Mouse (Mus musculus) megakaryocyte, embryonic 14.5 days (primary cell): ENCODE data around the gene Cit. TPM values are rescaled to one million over a fixed set of nuclear protein-coding genes. Genes with fewer than 3 reads are reported as not detected.

Experiments used
- H3K27me3 ChIP-seq: replicated peaks from 2 replicates; pipeline ENCODE3; 2012; ENCODE audit warnings: inconsistent platforms
- H3K36me3 ChIP-seq: replicated peaks from 2 replicates; pipeline ENCODE3; 2012; ENCODE audit warnings: low read length, inconsistent platforms, mixed read lengths
- H3K4me1 ChIP-seq: 2 replicates; pipeline ENCODE4 v1.6.1; 2012; ENCODE audit warnings: inconsistent platforms
- H3K4me3 ChIP-seq: replicated peaks from 2 replicates; pipeline ENCODE3; 2012; ENCODE audit warnings: moderate library complexity, mild to moderate bottlenecking, inconsistent platforms
- H3K9me3 ChIP-seq: 2 replicates; pipeline ENCODE4 v1.6.1; 2012; ENCODE audit warnings: inconsistent platforms
- FLI1 ChIP-seq: IDR thresholded peaks from 2 replicates; pipeline ENCODE4 v1.6.1; 2012; ENCODE audit warnings: low read length, inconsistent platforms, mixed read lengths
- GATA1 ChIP-seq: IDR thresholded peaks from 3 replicates; pipeline ENCODE4 v1.6.1; 2012; ENCODE audit warnings: mixed read lengths, low read length, inconsistent platforms, borderline replicate concordance
- polyA plus RNA-seq: library from polyadenylated mRNA; stranded (reverse); fragments of >175 nt; gene quantifications from 2 replicates; pipeline ENCODE4 v1.2.3, GENCODE M21; 2012; ENCODE audit warnings: low replicate concordance; ENCODE audit not compliant: insufficient read depth

Gene Cit
- polyA plus RNA-seq, 1 experiment, result 6.7 TPM

DNA sequence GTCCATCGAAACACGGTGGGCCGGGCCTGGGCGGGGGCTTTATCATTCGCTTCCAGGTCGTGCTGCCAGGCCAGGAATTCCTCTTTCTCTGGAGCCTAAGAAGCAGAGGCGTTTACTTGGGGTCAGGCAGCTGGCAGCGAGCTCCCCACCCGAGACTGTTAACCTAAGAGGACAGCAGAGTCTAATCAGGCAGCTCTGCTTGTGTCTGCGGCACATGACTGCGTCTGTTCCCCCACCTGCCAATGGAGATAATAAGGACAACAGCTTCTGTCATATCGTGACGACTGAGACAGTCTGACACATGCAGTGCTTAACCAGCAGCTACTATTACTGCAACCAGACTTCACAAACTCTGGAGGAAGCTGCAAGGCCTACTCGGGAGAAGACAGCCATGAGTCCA, 176.5 kb downstream of the Cit start:
- Histone ChIP-seq H3K27me3 (no peaks in the 10 kb centered on the region), H3K4me1 (peaks cover 89% of the 10 kb centered on the region), H3K4me3 (peak overlapping the region; percentile 50), H3K9me3 (no peaks in the 10 kb centered on the region), H3K36me3 (peaks cover 74% of the 10 kb centered on the region)
- TF ChIP-seq GATA1 (no peak), FLI1 (no peak)

DNA sequence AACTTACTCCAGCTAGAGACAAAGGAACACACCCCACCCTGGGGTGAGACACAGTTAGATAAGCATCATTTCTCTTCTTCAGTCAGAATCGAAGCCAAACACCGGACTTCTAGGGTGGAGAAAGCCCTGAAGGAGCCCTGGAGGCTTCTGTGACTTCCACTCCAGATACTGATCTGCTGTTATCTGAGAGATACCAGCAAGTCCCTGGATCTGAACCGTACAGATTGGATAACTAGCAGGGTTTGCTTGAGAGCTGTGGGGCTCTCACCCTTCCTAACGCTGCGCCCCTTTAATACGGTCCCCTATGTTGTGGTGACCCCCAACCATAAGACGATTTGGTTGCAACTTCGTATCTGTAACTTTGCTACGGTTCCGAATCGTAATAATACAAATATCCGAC, 177.1 kb downstream of the Cit start:
- no peaks in the 10 kb centered on the region for H3K27me3 ChIP-seq
- no peaks in the 10 kb centered on the region for H3K9me3 ChIP-seq
- H3K36me3 ChIP-seq, result peaks cover 71% of the 10 kb centered on the region
- peaks cover 88% of the 10 kb centered on the region for H3K4me1 ChIP-seq
- TF ChIP-seq GATA1, result no peak
- TF ChIP-seq FLI1, result no peak
- H3K4me3 ChIP-seq, result peak overlapping the region; percentile 95

- TF ChIP-seq FLI1, result no peak
- no peak for TF ChIP-seq GATA1
- Histone ChIP-seq H3K4me1 (peaks cover 89% of the 10 kb centered on the region), H3K27me3 (no peaks in the 10 kb centered on the region), H3K4me3 (peak overlapping the region; percentile 95), H3K36me3 (peaks cover 65% of the 10 kb centered on the region), H3K9me3 (no peaks in the 10 kb centered on the region)
Observed at GRCm38 (mm10) chr5:116022658-116023200, 177.7 kb downstream of the Cit start.

- peaks cover 91% of the 10 kb centered on the region for H3K4me1 ChIP-seq
- TF ChIP-seq FLI1 (no peak), GATA1 (no peak)
- no peaks in the 10 kb centered on the region for H3K9me3 ChIP-seq
- peak overlapping the region; percentile 95 for H3K4me3 ChIP-seq
- peaks cover 60% of the 10 kb centered on the region for H3K36me3 ChIP-seq
- H3K27me3 ChIP-seq, result no peaks in the 10 kb centered on the region
Observed at GRCm38 (mm10) chr5:116023251-116023661, 178.2 kb downstream of the Cit start.

- no peak for TF ChIP-seq GATA1
- no peak for TF ChIP-seq FLI1
- H3K4me1 ChIP-seq, result peaks cover 91% of the 10 kb centered on the region
- peaks cover 54% of the 10 kb centered on the region for H3K36me3 ChIP-seq
Observed at GRCm38 (mm10) chr5:116023821-116024284, 178.8 kb downstream of the Cit start.

GRCm38 (mm10) chr5:116024327-116024739, 179.3 kb downstream of the Cit start, which contains the start of gene Prkab1:
Gene Prkab1, minus strand, starts transcription at chr5:116024508.
- peaks cover 89% of the 10 kb centered on the region for H3K4me1 ChIP-seq
- H3K36me3 ChIP-seq, result peaks cover 49% of the 10 kb centered on the region
- TF ChIP-seq FLI1, result peak; percentile 95
- TF ChIP-seq GATA1, result no peak
- H3K9me3 ChIP-seq, result no peaks in the 10 kb centered on the region
- H3K27me3 ChIP-seq, result no peaks in the 10 kb centered on the region
- H3K4me3 ChIP-seq, result peak within 1 kb of the TSS; percentile 95

More at GRCm38 (mm10) chr5:116023821-116024284, 178.8 kb downstream of the Cit start:
- peak overlapping the region; percentile 95 for H3K4me3 ChIP-seq
- no peaks in the 10 kb centered on the region for H3K9me3 ChIP-seq
- no peaks in the 10 kb centered on the region for H3K27me3 ChIP-seq

GRCm38 (mm10) chr5:116026107-116026506, 181.0 kb downstream of the Cit start:
- H3K36me3 ChIP-seq, result peaks cover 33% of the 10 kb centered on the region
- peak overlapping the region; percentile 80 for H3K4me3 ChIP-seq
- no peak for TF ChIP-seq FLI1
- no peak for TF ChIP-seq GATA1
- peaks cover 10% of the 10 kb centered on the region for H3K27me3 ChIP-seq
- peaks cover 92% of the 10 kb centered on the region for H3K4me1 ChIP-seq
- no peaks in the 10 kb centered on the region for H3K9me3 ChIP-seq

DNA sequence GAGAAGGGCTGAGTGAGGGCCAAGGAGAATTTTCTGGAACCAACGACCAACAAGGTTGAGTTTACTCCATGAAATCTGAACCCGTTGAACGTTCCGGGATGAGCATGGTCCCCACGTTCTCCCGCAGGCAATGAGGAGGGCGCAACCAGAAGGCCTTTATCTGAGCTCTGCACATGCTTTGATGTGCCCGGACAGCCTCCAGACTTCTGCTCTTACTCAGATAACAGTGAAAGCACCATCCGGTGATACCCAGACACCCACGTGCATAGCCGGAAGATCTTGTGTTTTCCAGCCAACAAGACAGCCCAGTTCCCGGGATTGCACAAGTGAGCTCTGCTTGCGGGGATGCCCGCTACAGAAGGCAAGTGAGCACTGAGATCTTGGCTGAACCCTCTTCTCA, 181.5 kb downstream of the Cit start:
- Histone ChIP-seq H3K4me1 (peaks cover 92% of the 10 kb centered on the region), H3K9me3 (no peaks in the 10 kb centered on the region), H3K36me3 (peaks cover 28% of the 10 kb centered on the region), H3K4me3 (peak overlapping the region; percentile 80), H3K27me3 (peaks cover 10% of the 10 kb centered on the region)
- TF ChIP-seq GATA1 (no peak), FLI1 (no peak)

DNA sequence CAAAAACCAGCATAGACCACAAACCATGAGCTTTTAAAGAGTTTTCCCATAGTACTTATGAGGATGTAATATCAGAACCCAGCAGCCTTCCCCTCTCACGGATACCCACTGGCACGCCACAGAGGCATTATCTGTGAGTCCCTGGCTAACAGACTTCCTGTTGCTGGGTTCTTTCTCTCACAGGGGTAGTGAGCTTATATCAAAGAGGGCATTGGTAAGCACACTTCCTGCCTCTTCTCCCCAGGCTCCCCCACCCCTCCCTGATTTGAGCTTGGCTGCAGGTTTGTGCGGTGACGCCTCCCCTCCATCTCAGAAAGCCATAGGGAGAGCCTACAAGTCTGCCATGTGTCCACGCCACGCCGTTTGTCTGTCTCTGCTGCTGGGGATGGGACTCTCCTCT, 184.0 kb downstream of the Cit start:
- H3K36me3 ChIP-seq, result peaks cover 10% of the 10 kb centered on the region
- TF ChIP-seq GATA1 (peak; percentile 99), FLI1 (peak; percentile 98)
- H3K4me3 ChIP-seq, result peak overlapping the region; percentile 90
- peaks cover 67% of the 10 kb centered on the region for H3K4me1 ChIP-seq
- peaks cover 21% of the 10 kb centered on the region for H3K27me3 ChIP-seq
- H3K9me3 ChIP-seq, result peaks cover 8% of the 10 kb centered on the region

- TF ChIP-seq FLI1 (no peak), GATA1 (no peak)
- H3K4me1 ChIP-seq, result peaks cover 56% of the 10 kb centered on the region
- H3K27me3 ChIP-seq, result peaks cover 30% of the 10 kb centered on the region
- H3K4me3 ChIP-seq, result peak overlapping the region; percentile 75
- H3K9me3 ChIP-seq, result peaks cover 18% of the 10 kb centered on the region
- H3K36me3 ChIP-seq, result peaks cover 10% of the 10 kb centered on the region
Observed at GRCm38 (mm10) chr5:116030566-116031189, 185.6 kb downstream of the Cit start.
